Mouse (Mus musculus): Measurements from ENCODE around the gene Zcchc18. TPM values are rescaled to one million over a fixed set of nuclear protein-coding genes. Genes with fewer than 3 reads are reported as not detected.
"Not testable (repeated sequence)": the region's sequence is repeated elsewhere in the genome, so short reads cannot be mapped to it uniquely, and the experiment has no call there.

Zcchc18 gene
- 6.9 and 8.6 TPM in 2 replicates for total RNA-seq (2017)

DNA sequence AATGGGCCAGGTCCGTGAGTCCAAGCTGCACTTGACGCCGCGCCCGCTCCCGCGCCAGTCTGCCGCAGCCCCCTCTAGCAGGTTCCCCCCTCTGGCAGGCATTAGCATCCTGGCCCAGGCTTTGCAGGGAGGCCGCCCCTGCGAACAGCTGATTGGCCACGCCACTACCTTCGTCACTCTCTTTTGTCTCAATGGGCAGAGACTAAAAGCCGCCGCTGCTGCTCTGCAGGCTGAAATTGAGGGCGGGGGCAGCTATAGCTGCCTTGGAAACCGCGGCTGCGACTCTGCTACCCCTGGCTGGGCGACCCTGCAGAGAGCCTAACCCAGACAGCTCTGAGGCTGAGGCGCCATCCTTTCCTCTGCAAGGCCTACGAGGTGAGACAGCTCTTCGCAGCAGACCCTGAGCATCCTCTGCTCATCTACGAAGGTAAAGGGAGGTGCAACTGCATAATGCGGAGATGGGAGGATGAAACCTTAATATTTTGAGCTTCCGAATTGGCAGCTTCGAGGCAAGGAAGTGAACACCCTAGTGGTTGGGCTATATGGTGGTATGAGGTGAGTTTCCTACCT lies at the start of gene Zcchc18:
Zcchc18 (plus strand) TSS at position 178 of the 570 bp plus-strand sequence.
- peak; percentile 89 for ATAC-seq (ENCODE audit: extremely low read depth, insufficient number of reproducible peaks, low FRiP score, poor library complexity, severe bottlenecking)

DNA sequence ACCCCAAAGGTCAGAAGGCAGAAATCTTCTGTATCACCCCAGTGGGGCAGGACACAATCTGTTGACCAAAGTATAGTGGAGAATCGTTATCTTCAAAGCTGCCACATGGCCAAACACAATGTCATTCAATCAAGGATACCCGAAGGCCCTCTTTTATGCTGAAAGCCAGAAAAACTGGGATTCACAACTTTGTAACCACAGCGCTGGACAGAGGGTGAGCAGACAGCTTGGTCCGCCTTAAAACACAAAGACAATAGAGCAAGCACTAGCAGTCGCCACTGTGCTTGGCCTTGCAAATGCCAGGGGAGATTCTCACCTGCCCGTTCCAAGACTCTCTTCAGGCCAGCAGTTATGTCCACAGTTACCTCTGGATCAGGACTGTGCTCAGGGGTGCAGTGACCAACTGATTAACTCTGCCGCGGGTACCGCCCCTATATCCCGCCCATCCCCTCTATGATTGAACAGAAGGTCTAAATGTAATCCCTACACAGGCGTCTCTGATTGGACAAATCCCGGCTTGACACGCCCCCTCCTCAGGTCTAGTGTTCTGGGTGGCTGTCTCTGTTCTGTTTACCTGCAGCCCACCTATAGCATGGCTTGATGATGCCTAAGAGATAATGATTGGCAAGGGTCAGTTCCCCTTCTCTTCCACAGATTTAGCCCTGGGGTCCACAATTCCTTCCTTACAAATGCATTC lies 35.2 kb upstream of the Zcchc18 start:
- peak; percentile 93 for ATAC-seq (ENCODE audit: extremely low read depth, insufficient number of reproducible peaks, low FRiP score, poor library complexity, severe bottlenecking)

DNA sequence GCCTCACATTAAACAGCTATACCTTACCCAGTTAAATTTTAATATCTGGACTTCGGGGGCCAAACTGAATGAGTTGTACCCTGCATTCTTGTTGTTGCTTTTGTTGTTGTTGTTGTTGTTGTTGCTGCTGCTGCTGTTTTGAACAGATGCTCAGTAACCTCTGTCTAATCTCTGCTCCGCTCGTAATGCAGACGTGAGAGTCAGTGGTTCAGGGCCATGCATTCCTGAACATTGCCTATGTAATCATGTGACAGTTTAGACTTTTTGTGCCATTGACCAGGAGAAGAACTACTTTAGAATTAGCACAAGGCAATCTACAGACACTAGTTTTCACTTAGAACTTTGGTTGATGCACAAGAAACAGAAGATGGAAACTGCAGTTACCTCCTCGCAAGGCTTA lies 34.7 kb upstream of the Zcchc18 start:
- not testable (repeated sequence) for ATAC-seq (ENCODE audit: extremely low read depth, insufficient number of reproducible peaks, low FRiP score, poor library complexity, severe bottlenecking)

DNA sequence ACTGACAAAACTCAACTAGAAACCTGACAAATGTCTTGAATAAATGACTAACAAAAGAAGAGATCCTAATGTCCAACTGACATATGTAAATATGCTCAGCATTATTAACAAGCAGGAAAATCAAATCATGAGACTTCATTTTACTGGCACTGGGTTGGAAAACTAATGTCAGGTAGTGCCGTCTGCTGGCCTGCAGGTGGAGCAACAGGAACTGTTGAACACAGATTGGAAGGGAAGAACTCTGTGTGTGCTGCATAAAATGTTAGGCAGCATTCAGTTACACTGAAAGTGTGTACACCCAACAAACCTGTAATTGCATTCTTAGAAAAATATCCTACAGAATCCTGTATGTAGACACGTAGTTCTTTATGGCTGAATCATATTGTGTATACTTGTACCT lies 33.3 kb upstream of the Zcchc18 start:
- ATAC-seq (ENCODE audit: extremely low read depth, insufficient number of reproducible peaks, low FRiP score, poor library complexity, severe bottlenecking), result no peak

DNA sequence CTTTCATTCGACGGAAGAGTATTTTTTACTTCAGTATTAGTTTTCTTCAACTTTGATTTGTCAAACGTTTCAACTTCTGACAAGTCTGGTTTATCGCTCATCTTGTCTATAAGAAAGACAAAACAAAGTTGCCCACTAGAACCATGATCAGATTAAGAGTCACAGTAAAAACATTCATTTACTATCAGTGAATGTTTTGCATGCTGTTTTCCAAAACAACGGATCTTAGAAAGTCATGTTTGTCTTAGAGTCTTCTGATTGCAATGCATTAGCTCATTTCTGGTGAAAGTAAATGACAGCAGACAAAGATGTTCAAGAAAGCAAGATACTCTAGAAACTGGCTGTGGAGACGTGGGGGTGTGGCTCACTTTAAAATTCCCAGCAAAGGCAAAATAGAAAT lies 17.6 kb upstream of the Zcchc18 start, which contains the start of gene Tmsb15b2:
Tmsb15b2 (minus strand) TSS at position 101 of the 400 bp plus-strand sequence.
- ATAC-seq (ENCODE audit: extremely low read depth, insufficient number of reproducible peaks, low FRiP score, poor library complexity, severe bottlenecking), result not testable (repeated sequence)

DNA sequence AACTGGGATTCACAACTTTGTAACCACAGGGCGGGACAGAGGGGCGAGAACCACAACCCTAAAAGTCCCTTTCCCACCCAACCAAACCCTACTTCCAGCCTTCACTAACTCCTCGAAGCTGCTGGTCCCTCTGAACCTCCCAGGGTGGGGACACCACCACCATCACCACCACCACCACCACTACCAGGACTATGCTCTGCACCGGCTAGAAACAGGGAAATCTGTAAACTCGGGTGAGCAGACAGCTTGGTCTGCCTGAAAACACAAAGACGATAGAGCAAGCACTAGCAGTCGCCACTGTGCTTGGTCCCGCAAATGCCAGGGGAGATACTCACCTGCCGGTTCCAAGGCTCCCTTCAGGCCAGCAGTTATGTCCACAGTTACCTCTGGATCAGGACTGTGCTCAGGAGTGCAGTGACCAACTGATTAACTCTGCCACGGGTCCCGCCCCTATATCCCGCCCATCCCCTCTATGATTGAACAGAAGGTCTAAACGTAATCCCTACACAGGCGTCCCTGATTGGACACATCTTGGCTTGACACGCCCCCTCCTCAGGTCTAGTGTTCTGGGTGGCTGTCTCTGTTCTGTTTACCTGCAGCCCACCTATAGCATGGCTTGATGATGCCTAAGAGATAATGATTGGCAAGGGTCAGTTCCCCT lies 16.4 kb upstream of the Zcchc18 start, which contains the start of the genes Tmsb15l and Tmsb15b1:
Tmsb15l (minus strand) TSS at position 446 of the 661 bp plus-strand sequence.
Tmsb15b1 (minus strand) TSS at position 451 of the 661 bp plus-strand sequence.
- ATAC-seq (ENCODE audit: extremely low read depth, insufficient number of reproducible peaks, low FRiP score, poor library complexity, severe bottlenecking), result peak; percentile 98

DNA sequence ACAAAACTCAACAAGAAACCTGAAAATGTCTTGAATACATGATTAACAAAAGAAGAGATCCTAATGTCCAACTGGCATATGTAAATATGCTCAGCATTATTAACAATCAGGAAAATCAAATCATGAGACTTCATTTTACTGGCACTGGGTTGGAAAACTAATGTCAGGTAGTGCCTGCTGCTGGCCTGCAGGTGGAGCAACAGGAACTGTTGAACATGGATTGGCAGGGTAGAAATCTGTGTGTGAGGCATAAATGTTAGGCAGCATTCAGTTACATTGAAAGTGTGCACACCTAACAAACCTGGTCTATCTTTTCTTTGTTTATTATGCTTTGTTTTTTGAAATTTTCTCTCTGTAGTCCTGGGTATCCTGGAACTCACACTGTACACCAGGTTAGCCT lies 14.3 kb upstream of the Zcchc18 start:
- peak; percentile 64; the same call in 1 of the 2 replicates for ATAC-seq (ENCODE audit: extremely low read depth, insufficient number of reproducible peaks, low FRiP score, poor library complexity, severe bottlenecking)

DNA sequence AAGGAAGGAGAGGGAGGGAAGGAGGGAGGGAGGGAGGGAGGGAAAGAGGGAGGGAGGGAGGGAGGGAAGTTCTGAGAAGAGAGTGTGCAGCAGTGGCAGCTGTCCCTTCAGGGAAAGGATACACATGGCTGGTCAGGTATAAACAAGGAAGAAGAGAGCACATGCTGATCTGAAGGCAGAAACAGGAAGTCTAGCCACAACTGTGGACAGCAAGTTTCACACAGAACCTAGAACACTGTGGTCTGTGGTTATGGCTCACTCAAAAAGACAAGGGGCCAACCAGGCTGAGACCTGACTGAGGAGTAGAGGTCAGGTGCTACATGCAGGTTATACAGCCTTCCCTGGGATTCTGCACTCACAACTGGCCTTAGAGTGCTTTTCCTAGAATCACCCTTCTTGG lies 6.9 kb upstream of the Zcchc18 start:
- peak; percentile 90 for ATAC-seq (ENCODE audit: extremely low read depth, insufficient number of reproducible peaks, low FRiP score, poor library complexity, severe bottlenecking)

DNA sequence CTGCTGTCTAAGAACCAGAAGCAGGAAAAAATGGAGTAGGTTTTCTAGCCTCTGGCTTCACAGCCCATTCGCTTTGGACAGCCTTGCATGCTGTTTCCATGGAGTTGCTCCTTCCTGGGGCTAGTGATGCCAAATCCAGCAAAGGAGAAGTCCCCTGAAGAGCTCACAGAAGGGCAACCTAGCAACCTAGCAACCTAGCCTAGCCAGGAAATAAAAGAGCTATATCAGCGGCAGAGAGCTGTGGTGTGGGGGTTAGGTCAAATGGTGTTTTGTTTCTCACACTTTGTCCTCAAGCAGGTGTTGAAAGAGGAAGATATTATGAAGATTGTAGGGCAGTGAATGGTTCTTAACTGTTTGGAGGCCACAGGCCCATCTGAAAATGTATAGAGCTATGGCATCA lies 1.7 kb upstream of the Zcchc18 start:
- ATAC-seq (ENCODE audit: extremely low read depth, insufficient number of reproducible peaks, low FRiP score, poor library complexity, severe bottlenecking), result 0 out of 2 replicates have a peak, but pooled peaks have one; percentile 24

DNA sequence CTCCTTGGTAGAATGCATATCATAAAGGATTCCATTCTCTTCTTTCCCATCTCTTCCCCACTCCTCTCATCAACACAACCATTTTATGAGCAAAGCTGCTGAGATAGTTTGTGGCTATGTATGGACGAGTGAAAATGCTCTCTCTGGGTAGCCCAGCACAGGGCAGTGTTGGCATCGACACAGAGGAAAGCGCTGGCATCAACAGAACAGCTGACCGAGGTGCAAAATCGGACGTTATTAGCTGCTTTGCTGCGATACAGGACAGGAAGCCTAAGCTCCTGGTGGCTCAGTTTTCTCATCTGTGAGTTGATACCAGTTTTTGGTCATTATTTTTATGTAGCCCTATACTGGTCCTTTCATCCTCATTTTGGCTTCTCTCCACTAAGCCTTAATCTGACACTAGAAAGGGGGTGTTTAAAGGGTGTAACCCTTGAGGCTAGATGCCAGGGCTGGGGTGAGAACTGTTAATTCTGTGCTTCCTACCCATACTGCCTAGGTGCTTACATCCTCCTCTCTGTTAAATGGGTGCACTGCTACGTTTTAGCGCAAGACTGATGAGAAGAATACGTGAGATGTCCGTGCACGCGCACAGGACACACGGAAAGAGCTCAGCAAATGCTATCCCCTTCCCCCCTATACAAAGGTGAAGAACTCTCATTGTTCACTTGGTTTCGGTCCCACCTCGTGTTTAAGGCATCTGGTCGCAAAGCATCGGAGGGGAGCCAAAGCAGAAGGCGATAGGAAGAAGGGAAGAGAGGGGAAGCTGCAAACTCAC lies 577 bp upstream of the Zcchc18 start:
- peak; percentile 45 for ATAC-seq (ENCODE audit: extremely low read depth, insufficient number of reproducible peaks, low FRiP score, poor library complexity, severe bottlenecking)

DNA sequence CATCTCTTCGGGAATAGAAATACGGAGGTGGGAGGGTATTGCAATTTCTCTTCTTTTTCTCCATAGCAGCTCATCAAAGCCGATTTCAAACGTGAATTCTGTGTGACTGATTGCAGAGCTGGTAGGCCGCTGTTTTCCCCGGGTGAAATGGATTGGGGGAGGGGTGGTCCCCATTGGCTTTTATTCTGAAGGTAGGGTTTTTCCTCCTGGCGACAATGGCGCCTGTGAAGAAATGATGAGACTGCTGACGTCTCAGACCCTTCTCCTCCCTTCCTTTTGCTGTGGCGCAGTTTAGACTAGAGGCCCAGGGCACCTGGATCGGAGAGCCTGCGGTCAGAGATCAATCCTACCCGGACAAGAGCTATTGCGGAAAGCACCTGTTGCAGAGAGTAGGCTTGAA lies 686 bp downstream of the Zcchc18 start:
- ATAC-seq (ENCODE audit: extremely low read depth, insufficient number of reproducible peaks, low FRiP score, poor library complexity, severe bottlenecking), result no peak

DNA sequence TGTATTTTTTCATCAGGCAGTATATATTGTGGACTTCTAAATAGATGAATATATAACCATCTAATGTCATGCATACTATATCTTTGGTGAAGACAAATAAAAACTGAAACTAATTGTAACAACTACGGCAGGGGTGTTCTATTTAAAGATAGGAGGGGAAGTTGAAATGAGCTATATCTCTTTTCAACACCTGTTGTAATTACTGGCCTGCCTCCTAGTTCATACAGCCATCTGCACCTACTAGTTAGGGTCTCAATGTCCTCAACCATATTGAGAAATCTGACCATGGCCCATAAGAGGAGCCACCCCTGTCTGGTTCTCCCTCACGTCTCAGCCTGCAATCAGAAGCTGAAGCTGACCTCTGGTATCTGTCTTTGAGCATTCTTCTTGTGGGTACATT lies 3.3 kb downstream of the Zcchc18 start:
- no peak for ATAC-seq (ENCODE audit: extremely low read depth, insufficient number of reproducible peaks, low FRiP score, poor library complexity, severe bottlenecking)

DNA sequence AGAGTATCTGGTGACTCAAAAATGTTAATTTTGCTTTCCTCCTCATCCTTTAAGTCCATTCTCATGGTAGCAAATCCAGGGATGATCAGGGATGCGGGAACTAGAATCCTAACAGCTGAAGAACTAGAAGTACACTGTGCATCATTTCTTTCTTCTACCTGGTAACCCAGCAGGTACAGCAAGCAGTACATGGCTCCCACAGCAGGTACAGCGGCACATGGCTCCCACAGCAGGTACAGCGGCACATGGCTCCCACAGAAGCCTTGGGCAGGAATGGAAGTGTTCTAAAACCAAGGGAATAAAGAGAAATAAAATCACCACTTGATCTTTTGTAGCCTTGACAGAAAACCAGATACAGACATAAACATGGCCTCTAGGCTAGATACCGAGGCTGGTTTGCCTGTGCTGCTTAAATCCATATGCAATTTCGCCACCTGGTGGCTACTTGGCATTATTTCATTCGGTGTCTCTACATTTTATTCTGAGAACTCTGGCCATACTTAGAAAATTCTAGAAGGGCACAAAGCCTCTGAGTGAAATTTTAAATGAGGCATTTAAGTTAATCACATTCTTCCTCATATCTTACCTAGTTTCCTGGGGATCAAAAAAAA lies 22.2 kb downstream of the Zcchc18 start:
- peak; percentile 81; the same call in 1 of the 2 replicates for ATAC-seq (ENCODE audit: extremely low read depth, insufficient number of reproducible peaks, low FRiP score, poor library complexity, severe bottlenecking)

DNA sequence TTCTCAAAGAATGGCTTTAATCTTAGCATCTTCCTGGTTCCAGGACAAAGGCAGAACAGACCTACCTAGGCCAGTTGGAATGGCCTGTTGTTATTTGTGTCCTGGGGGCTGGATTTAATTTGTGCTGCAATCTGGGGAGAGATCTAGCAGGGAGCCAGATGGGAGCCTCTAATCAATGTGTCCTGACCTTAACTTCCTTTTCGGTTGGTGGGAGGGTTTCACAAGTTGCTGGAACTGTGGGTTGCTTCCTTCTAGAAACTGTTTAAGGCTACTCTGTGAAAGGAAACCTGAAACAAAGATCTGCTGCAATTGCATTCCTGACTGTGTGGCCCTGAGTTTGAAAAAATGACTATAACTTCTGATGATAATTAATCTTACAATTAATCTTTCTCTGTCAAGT lies 24.7 kb downstream of the Zcchc18 start:
- no peak for ATAC-seq (ENCODE audit: extremely low read depth, insufficient number of reproducible peaks, low FRiP score, poor library complexity, severe bottlenecking)

DNA sequence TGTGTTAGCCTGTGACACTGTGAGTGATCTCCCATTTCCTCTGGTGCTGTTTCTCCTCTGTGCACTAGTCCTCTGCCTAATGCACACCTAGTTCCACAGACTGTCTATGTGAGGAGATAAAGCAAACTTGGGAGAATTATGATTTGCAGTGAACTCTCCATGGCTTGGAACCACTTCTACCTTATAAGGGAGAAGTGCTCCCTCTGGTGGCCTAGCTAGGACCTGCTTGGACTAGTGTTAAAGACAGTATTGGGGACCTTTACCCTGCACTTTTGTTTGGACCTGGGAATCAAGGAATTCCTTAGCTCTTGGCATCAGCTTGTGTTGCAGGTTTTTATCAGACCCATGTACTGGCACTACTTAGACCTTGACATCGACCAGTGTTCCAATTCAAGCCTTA lies 26.4 kb downstream of the Zcchc18 start:
- peak; percentile 66; the same call in 1 of the 2 replicates for ATAC-seq (ENCODE audit: extremely low read depth, insufficient number of reproducible peaks, low FRiP score, poor library complexity, severe bottlenecking)

DNA sequence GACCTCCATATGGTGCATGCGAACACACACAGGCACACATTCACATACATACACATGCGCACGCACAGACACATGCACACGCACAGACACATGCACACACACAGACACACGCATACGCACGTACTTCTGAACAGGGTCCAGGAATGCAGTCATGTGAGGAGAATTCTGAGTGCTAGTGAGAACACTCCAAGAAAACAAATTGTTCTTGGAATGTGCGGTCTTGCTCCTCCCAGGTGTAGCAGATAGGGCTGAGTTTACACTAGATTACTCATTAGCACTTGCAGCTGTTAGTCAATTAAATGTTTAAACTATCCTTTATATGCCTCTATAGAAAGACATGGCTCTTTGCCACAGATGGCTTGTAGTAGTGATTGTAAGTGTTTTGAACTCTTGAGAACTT lies 38.0 kb downstream of the Zcchc18 start:
- ATAC-seq (ENCODE audit: extremely low read depth, insufficient number of reproducible peaks, low FRiP score, poor library complexity, severe bottlenecking), result no peak

DNA sequence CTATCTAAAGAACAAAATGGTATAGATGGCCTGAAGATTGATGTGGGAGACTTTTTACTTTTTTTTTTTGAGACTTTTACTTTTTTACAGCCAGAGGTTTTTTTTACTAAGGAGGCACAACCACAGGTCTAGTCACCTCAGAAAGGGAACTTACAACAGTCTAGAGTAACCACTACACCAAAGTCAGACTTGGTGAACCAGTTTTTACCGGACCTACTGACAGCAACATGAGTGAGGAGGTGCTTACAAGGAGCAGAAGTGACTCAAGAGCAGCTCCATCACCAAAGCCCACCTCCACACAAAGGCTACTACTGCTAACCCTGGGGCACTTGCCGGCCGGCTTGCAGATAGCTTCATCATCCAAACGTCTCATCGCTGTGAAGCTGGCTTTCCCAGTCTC lies 38.8 kb downstream of the Zcchc18 start:
- no peak for ATAC-seq (ENCODE audit: extremely low read depth, insufficient number of reproducible peaks, low FRiP score, poor library complexity, severe bottlenecking)

DNA sequence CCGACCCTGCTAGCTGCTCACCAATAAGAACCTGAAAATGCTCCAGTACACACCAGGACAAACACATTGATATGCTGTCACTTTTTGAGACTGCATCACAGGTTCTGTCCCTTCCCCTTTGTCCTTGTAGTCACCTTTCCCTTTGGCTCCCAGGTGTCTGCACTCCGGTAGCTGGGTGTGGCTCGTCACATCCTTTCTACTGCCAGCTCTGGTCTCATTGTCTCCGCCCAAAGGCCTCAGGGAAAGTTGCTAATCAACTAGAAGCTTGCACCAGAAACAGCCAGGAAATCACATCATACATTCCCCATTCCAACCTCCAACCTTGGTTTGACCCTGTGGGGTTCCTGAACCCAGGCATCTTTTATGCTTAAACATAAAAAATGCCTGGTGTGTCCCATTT lies 41.4 kb downstream of the Zcchc18 start:
- ATAC-seq (ENCODE audit: extremely low read depth, insufficient number of reproducible peaks, low FRiP score, poor library complexity, severe bottlenecking), result no peak

Measured in neutrophil, adult 5-6 weeks (primary cell).